Mouse (Mus musculus) limb, embryonic 11.5 days (tissue): ENCODE results near the gene Kcnk5. TPM values are rescaled to one million over a fixed set of nuclear protein-coding genes. Genes with fewer than 3 reads are reported as not detected.

Source experiments
- polyA plus RNA-seq: library from polyadenylated mRNA; unstranded; fragments of >200 nt; fragmentation: Nextera tagmentation; extraction: Ambion mirVana; gene quantifications from 2 replicates; pipeline ENCODE4 v1.2.1, GENCODE M21; 2014

The Kcnk5 gene
- polyA plus RNA-seq, 1 experiment from 2014 or later = 5.2 TPM

Other genes starting within 250 kb of the Kcnk5 start
- 69.7 and 73.9 TPM in 2 replicates for gene Gng2, start 204.2 kb downstream of the Kcnk5 start, polyA plus RNA-seq
- 11.4 and 15.3 TPM in 2 replicates for gene Saysd1, start 43.3 kb downstream of the Kcnk5 start, polyA plus RNA-seq
- not detected in 2 replicates for gene Kcnk16, start 87.4 kb upstream of the Kcnk5 start, polyA plus RNA-seq
- 9.9 and 13.8 TPM in 2 replicates for gene Nudt13, start 112.9 kb upstream of the Kcnk5 start, polyA plus RNA-seq
- 74.0 and 74.4 TPM in 2 replicates for gene Ecd, start 166.3 kb upstream of the Kcnk5 start, polyA plus RNA-seq
- 50.4 and 56.9 TPM in 2 replicates for gene Fam149b, start 166.4 kb upstream of the Kcnk5 start, polyA plus RNA-seq
- gene Dnajc9, start 207.1 kb upstream of the Kcnk5 start, polyA plus RNA-seq = 261 and 262 TPM in 2 replicates
- gene Mrps16, start 211.8 kb upstream of the Kcnk5 start, polyA plus RNA-seq = 82.0 and 86.3 TPM in 2 replicates